Mouse (Mus musculus): ENCODE measurements around the gene Sf3a2. TPM values are rescaled to one million over a fixed set of nuclear protein-coding genes. Genes with fewer than 3 reads are reported as not detected.
"Not testable (repeated sequence)": the region's sequence is repeated elsewhere in the genome, so short reads cannot be mapped to it uniquely, and the experiment has no call there.

The Sf3a2 gene
- total RNA-seq, 2 experiments from 2014 or later, result 28.6 to 28.7 TPM

GRCm38 (mm10) chr10:80823847-80824643 lies 26.0 kb downstream of the Sf3a2 start:
- no peak for DNase-seq

GRCm38 (mm10) chr10:80824827-80825226 lies 26.8 kb downstream of the Sf3a2 start:
- no peak for DNase-seq

DNA sequence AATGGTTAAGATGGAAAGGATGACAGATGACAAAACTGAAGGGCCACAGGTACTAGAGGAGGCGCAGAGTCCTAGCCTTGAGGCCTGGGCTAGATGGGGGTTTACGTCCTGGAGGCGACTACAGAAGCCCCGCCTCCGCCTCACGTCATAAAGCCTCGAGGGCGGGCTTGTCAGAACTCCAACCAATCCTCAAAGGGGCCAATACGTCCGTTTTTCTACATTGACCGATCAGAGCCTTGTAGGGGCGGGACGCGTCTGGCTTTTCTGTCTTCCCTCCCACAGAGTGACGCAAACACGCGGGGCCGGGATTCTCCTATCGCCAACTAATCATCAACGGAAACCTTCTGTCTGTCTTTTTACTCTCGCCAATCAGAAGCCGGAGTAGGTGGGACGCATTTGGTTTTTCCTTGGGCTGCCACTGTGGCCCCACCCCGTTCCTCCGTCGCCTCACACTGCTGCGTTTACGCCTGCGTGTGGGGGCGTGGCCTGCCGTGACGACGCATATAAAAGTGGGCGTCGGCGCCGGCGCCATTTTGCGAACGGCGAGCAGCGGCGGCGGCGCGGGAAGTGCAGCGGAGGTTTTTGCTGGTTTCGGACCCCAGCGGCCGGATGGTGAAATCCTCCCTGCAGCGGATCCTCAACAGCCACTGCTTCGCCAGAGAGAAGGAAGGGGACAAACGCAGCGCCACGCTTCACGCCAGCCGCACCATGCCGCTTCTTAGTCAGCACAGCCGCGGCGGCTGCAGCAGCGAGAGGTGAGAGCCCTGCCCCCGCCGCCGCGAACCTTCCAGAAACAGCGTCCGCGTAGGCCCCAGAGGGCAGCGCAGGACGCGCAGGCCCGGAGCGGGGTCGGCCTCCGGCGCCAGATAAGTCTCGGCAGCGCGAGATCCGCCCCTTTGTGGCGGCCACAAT lies 28.4 kb downstream of the Sf3a2 start, which contains the start of gene Oaz1:
TSS of gene Oaz1 (plus strand) at position 506 of the 912 bp plus-strand sequence.
- DNase-seq, result peak; percentile 99 to 100

DNA sequence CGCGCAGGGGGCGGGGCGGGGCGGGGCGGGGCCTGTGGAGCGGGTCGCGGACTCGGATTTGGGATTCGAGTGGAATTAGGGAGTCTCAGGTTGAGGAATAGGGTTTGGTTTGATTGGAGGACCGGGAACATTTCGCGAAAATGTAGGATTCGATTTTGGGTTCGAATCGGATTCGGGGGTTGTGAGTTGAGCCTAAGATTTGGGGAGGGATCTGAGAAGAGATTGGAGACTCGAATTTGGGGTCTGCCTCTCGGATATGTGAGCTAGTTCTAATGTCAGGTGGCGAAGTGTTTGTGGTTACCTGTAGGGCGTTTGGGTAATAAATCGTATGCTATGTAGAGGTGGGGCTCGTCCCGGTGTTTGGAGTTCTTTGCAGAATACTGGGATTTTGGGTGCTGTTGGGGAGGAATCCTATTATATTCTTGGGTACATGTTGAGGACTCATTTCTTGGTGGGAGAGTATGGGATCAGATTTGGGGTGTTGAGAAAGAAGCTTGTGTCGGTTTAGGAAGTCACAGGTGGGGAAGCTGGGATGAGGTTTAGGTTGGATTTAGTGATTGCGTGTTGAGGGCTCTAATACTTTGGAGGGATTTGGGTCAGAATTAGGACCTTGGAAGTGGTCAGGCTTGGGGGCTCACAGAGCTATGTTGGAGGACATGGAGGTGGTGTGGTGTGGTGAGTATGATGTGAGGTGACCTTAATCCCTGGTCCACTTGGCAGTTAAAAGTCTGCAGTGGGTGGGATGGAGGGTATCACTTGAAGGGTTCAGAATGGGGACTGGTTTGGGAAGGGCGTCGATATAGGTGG lies 29.3 kb downstream of the Sf3a2 start:
- no peak for DNase-seq

- peak in 1 of 2 experiments; percentile 32 for DNase-seq
Observed at GRCm38 (mm10) chr10:80827870-80828420, 29.9 kb downstream of the Sf3a2 start.

DNA sequence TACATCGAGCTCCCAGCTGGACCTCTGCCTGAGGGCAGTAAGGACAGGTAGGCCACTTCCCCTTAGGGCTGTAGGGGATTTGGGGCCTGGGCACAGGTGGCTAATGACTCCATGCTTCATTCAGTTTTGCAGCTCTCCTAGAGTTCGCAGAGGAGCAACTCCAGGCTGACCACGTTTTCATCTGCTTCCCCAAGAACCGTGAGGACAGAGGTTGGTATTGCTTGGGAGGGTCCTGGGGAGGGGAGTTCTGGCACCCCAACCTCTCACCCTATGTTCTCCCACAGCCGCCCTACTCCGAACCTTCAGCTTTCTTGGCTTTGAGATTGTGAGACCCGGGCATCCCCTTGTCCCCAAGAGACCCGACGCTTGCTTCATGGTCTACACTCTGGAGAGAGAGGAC lies 30.6 kb downstream of the Sf3a2 start:
- not testable (repeated sequence) for DNase-seq

DNA sequence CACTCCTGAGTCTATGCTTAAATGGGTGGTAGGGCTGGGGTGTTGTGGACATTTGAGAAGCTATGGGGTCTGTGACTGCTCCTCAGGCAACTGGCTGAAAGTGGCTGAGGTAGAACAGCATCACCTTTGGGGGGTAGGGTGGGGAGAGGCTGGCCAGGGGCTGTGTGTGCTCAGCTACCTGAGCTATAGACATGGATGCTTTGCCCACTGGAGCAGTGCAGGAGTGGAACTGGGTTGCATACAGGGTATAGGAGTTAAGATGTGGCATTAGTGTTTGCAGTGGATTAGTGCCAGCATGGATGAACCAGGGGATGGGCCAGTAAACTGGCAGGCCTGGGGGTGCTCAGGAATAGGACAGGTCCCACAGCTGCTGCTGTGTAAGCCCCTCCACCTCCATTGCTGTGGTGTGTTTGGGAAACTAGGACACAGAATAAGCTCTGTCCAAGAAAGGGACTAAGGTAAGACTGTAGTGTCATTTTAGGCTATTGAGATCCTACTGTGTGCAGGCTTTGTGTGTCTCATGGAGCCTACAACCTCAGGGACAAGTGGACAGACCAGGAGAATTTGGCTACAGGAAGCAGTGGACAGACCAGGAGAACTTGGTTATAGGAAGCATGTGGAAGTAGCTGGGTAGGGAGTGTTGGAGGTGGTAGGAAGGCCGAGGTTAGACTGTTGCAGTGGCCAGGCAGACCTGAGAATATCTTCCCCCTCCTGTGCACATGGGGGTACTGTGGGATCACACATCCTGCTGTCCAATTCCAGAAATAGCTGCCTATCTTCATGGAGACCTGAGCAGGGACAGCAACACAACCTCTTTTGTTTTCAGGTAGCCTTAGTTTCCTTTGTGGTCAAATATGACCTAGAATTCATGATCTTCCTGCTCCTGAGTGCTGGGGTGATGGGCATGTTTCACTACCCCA lies 31.6 kb downstream of the Sf3a2 start:
- peak in 1 of 2 experiments; percentile 19 for DNase-seq

DNA sequence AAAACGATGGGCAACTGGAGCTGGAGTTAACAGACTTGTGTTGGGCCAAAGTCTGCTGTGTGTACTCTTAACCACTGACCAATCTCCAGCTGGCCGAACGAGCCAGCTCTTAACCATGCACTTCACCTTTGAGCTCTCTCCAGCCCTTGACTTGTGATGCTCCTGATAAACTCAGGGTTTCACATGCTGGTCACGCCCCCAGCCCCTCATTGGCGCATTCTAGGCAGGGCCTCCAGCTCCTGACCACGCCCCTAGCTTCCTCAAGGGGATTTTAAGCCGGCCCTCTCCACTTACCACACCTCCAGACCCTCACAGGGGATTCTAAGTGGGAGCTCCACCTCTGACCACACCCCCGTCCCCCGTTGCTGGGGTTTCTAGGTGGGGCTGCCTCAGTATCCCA lies 33.1 kb downstream of the Sf3a2 start:
- peak; percentile 40 to 60 for DNase-seq

- DNase-seq, result no peak
Observed at GRCm38 (mm10) chr10:80832818-80833217, 34.8 kb downstream of the Sf3a2 start.

DNA sequence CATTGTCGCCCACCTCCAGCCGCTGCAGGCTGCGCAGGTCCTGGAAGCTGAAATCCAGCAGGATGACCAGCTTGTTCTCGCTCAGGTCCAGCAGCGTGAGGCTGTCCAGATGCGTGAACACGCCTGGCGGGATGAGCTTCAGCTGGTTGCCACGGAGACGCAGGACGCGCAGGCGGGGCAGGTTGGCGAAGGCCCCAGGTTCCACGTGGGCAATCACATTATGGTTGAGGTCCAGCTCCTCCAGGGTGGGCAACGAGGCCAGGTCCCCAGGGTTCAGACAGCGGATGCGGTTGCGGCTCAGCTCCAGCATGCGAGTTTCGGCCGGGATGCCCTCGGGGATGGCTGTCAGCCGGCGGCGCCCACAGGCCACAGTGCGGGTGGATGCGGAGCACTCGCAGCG lies 37.6 kb downstream of the Sf3a2 start:
- DNase-seq, result no peak

GRCm38 (mm10) chr10:80836949-80837379 lies 39.0 kb downstream of the Sf3a2 start:
- DNase-seq, result no peak

DNA sequence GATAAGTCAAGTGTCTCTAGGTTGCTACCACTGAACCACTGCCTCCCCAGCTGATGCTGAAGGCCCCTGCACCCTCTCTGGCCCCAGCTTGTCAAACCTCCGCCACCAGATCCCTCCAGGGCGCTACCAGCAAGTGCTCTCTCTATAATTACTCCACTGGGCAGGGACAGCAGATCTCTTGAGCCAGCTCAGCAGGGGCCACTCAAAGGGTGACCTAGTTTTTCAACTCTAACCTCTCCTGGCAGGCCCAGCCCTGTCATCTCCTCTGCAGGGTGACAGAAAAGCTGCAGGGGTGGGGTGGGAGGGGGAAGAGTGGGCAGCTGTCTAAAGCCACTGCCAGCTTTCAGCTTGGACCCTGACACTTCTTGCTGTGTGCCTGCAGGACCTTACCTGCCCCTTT lies 39.8 kb downstream of the Sf3a2 start:
- DNase-seq, result peak; percentile 54 to 81

- DNase-seq, result no peak
Observed at GRCm38 (mm10) chr10:80838346-80838912, 40.4 kb downstream of the Sf3a2 start.

DNA sequence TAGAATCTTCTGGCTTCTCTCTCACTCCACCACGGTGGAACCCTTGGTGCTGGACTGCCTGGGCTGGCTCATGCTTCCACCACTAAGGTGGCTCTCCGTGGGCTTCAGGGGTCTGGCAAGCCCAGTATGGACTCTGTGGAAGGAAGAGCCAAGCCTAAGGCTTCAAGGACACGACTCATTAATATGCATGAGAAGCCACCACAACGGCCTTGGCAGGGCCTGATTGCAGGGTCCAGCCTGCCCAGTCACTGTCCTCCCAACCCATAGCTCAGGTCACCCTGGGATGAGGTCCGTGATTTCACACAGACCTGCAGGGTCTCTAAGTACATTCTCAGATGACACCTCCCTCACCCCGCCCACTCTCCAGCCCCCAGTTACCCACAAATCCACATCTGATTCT lies 41.9 kb downstream of the Sf3a2 start:
- DNase-seq, result no peak

- no peak for DNase-seq
Observed at GRCm38 (mm10) chr10:80841685-80842084, 43.7 kb downstream of the Sf3a2 start.

DNA sequence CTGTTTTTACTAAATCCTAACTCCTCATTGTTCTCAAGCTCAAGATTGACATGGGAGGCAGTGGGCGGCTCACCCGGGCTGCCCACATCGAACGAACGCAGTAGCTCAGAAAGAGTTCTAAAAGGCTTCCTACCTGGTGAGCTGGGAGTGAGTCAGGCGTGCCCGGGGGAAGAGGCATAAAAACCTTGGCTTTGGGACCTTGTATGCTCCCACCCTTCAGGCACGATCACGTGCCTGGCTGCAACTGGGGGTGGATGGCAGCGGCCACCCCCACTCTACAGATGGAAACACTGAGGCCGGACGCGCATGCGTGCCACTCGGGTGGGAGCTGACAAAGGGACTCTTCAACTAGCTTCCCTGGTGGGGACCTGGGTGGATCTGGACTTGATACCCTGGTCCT lies 44.3 kb downstream of the Sf3a2 start:
- no peak for DNase-seq

DNA sequence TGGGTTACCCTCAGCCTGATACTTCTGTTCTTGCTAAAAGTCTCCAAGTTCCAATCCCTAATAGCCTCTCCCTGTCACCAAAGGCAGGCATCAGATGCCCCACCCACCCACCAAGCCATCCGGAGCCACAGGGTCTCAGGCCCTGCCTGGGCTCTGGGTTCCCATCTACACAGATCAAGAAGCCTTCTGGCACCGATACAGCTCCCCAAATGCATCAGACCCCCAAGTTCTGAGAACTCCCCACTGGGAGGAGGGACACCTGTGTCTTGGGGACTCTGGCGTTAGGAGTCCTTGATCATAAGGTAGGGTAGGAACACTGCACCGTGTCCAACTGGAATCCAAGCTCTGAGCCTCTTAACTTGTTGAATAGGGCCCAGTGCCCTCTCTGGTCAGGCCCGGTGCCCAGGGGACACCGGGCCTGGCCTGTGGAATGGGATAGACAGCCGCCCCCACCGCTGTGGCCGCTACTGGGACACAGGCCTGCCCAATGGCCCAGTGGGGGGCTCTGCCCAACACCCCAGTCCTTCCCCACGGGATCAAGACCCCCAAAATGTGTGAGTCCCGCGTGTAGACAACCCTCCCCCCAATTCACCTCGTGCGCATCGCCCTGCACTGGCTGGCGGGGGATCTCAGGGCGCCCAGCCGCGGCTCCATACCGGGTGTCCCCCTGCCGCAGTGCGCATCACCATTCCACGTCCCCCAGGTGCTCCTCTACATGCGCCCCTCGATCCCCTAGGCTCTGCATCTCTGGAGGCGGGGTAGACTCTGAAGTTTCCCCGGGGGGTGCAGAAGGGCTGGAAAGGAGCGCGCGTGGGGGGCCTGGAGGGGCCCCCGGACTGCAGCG lies 45.3 kb downstream of the Sf3a2 start:
- DNase-seq, result no peak

DNA sequence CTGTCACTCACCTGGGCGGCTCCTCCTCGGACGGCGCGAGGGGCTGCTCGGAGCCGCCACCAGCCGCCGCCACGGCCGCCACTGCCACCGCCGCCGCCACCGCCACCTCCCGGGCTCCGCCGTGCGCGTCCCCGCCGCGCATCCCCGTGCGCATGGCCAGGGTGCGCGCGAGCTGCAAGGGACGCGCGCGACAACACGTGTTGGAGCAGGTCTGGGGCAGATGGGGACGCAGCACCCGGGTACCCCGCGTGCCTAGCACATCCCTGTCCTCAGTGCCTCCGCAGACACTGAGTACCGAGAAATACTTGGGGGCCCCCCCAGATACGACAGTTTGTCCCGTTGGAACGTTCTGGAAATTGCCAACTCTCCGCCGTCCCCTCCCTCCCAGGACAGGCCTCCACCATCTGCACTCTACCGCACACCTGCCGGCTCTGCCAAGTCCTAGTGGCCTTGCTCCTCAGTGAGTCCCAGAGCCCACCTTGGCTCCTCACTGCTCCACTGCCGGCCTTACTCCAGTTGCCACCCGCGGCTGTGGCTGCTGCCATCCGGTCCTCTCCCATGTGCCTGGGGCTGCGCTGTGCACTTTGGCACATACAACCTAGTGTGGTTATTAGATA lies 46.0 kb downstream of the Sf3a2 start, which contains the start of gene Lingo3:
TSS of gene Lingo3 (minus strand) at position 109 of the 617 bp plus-strand sequence.
- DNase-seq, result no peak
